Mouse (Mus musculus): Measurements from ENCODE around the gene Olfr935. TPM values are rescaled to one million over a fixed set of nuclear protein-coding genes. Genes with fewer than 3 reads are reported as not detected.
A peak's percentile ranks its signal among the peaks of the same experiment; 100 is the strongest.

Olfr935 gene
- total RNA-seq (2022) = not detected

GRCm38 (mm10) chr9:38999583-38999982 lies at the start of gene Olfr935:
Gene Olfr935, minus strand, starts transcription at chr9:38999683.
- DNase-seq (ENCODE audit: low spot score) = no peak

GRCm38 (mm10) chr9:39023277-39023676 lies 23.8 kb upstream of the Olfr935 start, which contains the start of gene Olfr146:
Gene Olfr146, minus strand, starts transcription at chr9:39023377.
- DNase-seq (ENCODE audit: low spot score) = no peak

- no peak for DNase-seq (ENCODE audit: low spot score)
These were observed 11.3 kb downstream of the Olfr935 start, which contains the start of gene Olfr934 for GRCm38 (mm10) chr9:38988215-38988614. Gene Olfr934, minus strand, starts transcription at chr9:38988315.

GRCm38 (mm10) chr9:38972013-38972412 lies 27.5 kb downstream of the Olfr935 start, which contains the start of gene Olfr933:
Gene Olfr933, plus strand, starts transcription at chr9:38972313.
- no peak for DNase-seq (ENCODE audit: low spot score)

- DNase-seq (ENCODE audit: low spot score) = peak; percentile 9
These were observed 45.4 kb downstream of the Olfr935 start for GRCm38 (mm10) chr9:38954124-38954416.

- peak; percentile 4 for DNase-seq (ENCODE audit: low spot score)
These were observed 45.9 kb downstream of the Olfr935 start for GRCm38 (mm10) chr9:38953401-38954123.

Small RNAs within 50 kb of the gene (microRNA-seq; reads per million reads assigned to microRNA genes)
- gene Gm25529 = not detected

Other genes starting within 250 kb of the Olfr935 start
- under 1 TPM in 3 of 4 experiments, not detected in 1; 0.09 to 0.16 (median 0.13) TPM for gene Olfr920, start 247.4 kb downstream of the Olfr935 start, total RNA-seq (2022)
- not detected for gene Olfr921, start 226.6 kb downstream of the Olfr935 start, total RNA-seq (2022)
- gene Olfr922, start 185.1 kb downstream of the Olfr935 start, total RNA-seq (2022) = not detected
- gene Olfr923, start 173.1 kb downstream of the Olfr935 start, total RNA-seq (2022) = not detected
- not detected for gene Olfr924, start 155.2 kb downstream of the Olfr935 start, total RNA-seq (2022)
- gene Olfr26, start 144.6 kb downstream of the Olfr935 start, total RNA-seq (2022) = not detected
- gene Olfr926, start 122.6 kb downstream of the Olfr935 start, total RNA-seq (2022) = not detected
- gene Olfr930, start 69.9 kb downstream of the Olfr935 start, total RNA-seq (2022) = not detected
- gene Olfr933, start 27.4 kb downstream of the Olfr935 start, total RNA-seq (2022) = not detected
- not detected for gene Olfr934, start 11.4 kb downstream of the Olfr935 start, total RNA-seq (2022)
- not detected for gene Olfr146, start 23.7 kb upstream of the Olfr935 start, total RNA-seq (2022)
- gene Olfr937, start 65.3 kb upstream of the Olfr935 start, total RNA-seq (2022) = not detected
- not detected for gene Olfr938, start 79.2 kb upstream of the Olfr935 start, total RNA-seq (2022)
- not detected for gene Olfr27, start 128.4 kb upstream of the Olfr935 start, total RNA-seq (2022)
- gene Olfr943, start 166.6 kb upstream of the Olfr935 start, total RNA-seq (2022) = not detected
- gene Olfr944, start 202.2 kb upstream of the Olfr935 start, total RNA-seq (2022) = not detected

All from heart, adult 8-10 months (tissue).